Mouse (Mus musculus) MEL (cell line): ENCODE results near the gene 4930512M02Rik. TPM values are rescaled to one million over a fixed set of nuclear protein-coding genes. Genes with fewer than 3 reads are reported as not detected.
"Not testable (repeated sequence)": the region's sequence is repeated elsewhere in the genome, so short reads cannot be mapped to it uniquely, and the experiment has no call there.

Experiments
- DNase-seq: peaks from one replicate; pipeline ENCODE4 v3.0.0; 2011; ENCODE audit warnings: low read depth, low spot score
- H3K27ac ChIP-seq: 2 replicates; pipeline ENCODE4 v1.5.1; 2012; ENCODE audit warnings: low read depth, mild to moderate bottlenecking, control low read depth, low read length, moderate library complexity; ENCODE audit not compliant: control insufficient read depth
- H3K27me3 ChIP-seq, 2 experiments: fragments of 150-350 bp in 1 of 2; sonication (generic) in 1 of 2; 2 replicates each; pipeline ENCODE4 v1.6.1; 2012; ENCODE audit warnings: low read length in 2 of 2, mild to moderate bottlenecking in 2 of 2, improper control_type of control experiment in 1 of 2, moderate library complexity in 1 of 2; ENCODE audit not compliant: insufficient read depth in 2 of 2, control insufficient read depth in 1 of 2
- H3K36me3 ChIP-seq, 2 experiments: 2 replicates each; pipeline ENCODE4 v1.6.1; 2012 to 2014; ENCODE audit warnings: low read length in 2 of 2, improper control_type of control experiment in 1 of 2, inconsistent platforms in 1 of 2, mild to moderate bottlenecking in 1 of 2; ENCODE audit not compliant: insufficient read depth in 2 of 2, control insufficient read depth in 1 of 2
- H3K4me1 ChIP-seq, 2 experiments: fragments of 150-350 bp in 1 of 2; sonication (generic) in 1 of 2; 2 replicates each; pipeline ENCODE4 v1.6.1; 2012; ENCODE audit warnings: low read length in 2 of 2, improper control_type of control experiment in 1 of 2, mild to moderate bottlenecking in 1 of 2; ENCODE audit not compliant: insufficient read depth in 2 of 2, control insufficient read depth in 1 of 2
- H3K4me3 ChIP-seq, 2 experiments: fragments of 150-350 bp in 1 of 2; sonication (generic) in 1 of 2; 2 replicates each; pipeline ENCODE4 v1.5.1; 2012; ENCODE audit warnings: low read depth in 2 of 2, low read length in 2 of 2, mild to moderate bottlenecking in 2 of 2, moderate library complexity in 2 of 2, control low read depth in 1 of 2, improper control_type of control experiment in 1 of 2; ENCODE audit not compliant: control insufficient read depth in 1 of 2, insufficient read depth in 1 of 2
- H3K79me2 ChIP-seq: 2 replicates; pipeline ENCODE4 v1.6.1; 2012; ENCODE audit warnings: mild to moderate bottlenecking, low read length, moderate library complexity; ENCODE audit not compliant: control insufficient read depth, poor library complexity, insufficient read depth
- H3K9ac ChIP-seq: 2 replicates; pipeline ENCODE4 v1.6.1; 2012; ENCODE audit warnings: low read depth, mild to moderate bottlenecking, control low read depth, low read length, moderate library complexity; ENCODE audit not compliant: control insufficient read depth, poor library complexity, severe bottlenecking
- H3K9me3 ChIP-seq: fragments of 150-350 bp; sonication (generic); replicated peaks from 2 replicates; pipeline ENCODE4 v1.6.1; 2012; ENCODE audit warnings: mild to moderate bottlenecking, low read length, improper control_type of control experiment, moderate library complexity; ENCODE audit not compliant: insufficient read depth
- CHD1 ChIP-seq: IDR thresholded peaks from 2 replicates; pipeline ENCODE4 v1.6.1; 2012; ENCODE audit warnings: low read depth, mild to moderate bottlenecking, inconsistent platforms, low read length, improper control_type of control experiment
- CHD2 ChIP-seq: IDR thresholded peaks from 2 replicates; pipeline ENCODE4 v1.6.1; 2011; ENCODE audit warnings: low read length, improper control_type of control experiment
- CTCF ChIP-seq, 3 experiments: IDR thresholded peaks in 2 of 3; conservative IDR thresholded peaks in 1 of 3; 2 replicates each; pipeline ENCODE4 v1.5.1; 2011 to 2012; ENCODE audit warnings: low read length in 3 of 3, low read depth in 2 of 3, mild to moderate bottlenecking in 2 of 3, improper control_type of control experiment in 1 of 3, inconsistent platforms in 1 of 3, mixed read lengths in 1 of 3, moderate library complexity in 1 of 3; ENCODE audit not compliant: control insufficient read depth in 1 of 3, insufficient read depth in 1 of 3, poor library complexity in 1 of 3, severe bottlenecking in 1 of 3
- E2F4 ChIP-seq: IDR thresholded peaks from 2 replicates; pipeline ENCODE4 v1.6.1; 2011; ENCODE audit warnings: low read depth, low read length, improper control_type of control experiment, borderline replicate concordance
- ETS1 ChIP-seq: IDR thresholded peaks from 2 replicates; pipeline ENCODE4 v1.6.1; 2012; ENCODE audit warnings: low read depth, mild to moderate bottlenecking, inconsistent platforms, low read length, improper control_type of control experiment, moderate library complexity
- JUND ChIP-seq: IDR thresholded peaks from 2 replicates; pipeline ENCODE4 v1.6.1; 2011; ENCODE audit warnings: low read depth, mild to moderate bottlenecking, improper control_type of control experiment, low read length
- MAFK ChIP-seq: IDR thresholded peaks from 2 replicates; pipeline ENCODE4 v1.6.1; 2011; ENCODE audit warnings: low read depth, mild to moderate bottlenecking, low read length, improper control_type of control experiment, borderline replicate concordance
- MEF2A ChIP-seq: IDR thresholded peaks from 2 replicates; pipeline ENCODE4 v1.6.1; 2014; ENCODE audit warnings: low read depth, mild to moderate bottlenecking, inconsistent platforms, low read length, improper control_type of control experiment; ENCODE audit not compliant: poor library complexity, insufficient replicate concordance, severe bottlenecking; ENCODE audit errors: extremely low read depth
- MXI1 ChIP-seq: IDR thresholded peaks from 2 replicates; pipeline ENCODE4 v1.6.1; 2011; ENCODE audit warnings: mild to moderate bottlenecking, low read depth, low read length, improper control_type of control experiment
- MYB ChIP-seq: IDR thresholded peaks from 2 replicates; pipeline ENCODE4 v1.6.1; 2011; ENCODE audit warnings: mild to moderate bottlenecking, low read depth, low read length, improper control_type of control experiment
- MYC ChIP-seq: IDR thresholded peaks from 2 replicates; pipeline ENCODE4 v1.6.1; 2011; ENCODE audit warnings: low read depth, mild to moderate bottlenecking, low read length, improper control_type of control experiment, moderate library complexity
- NRF1 ChIP-seq: IDR thresholded peaks from 2 replicates; pipeline ENCODE4 v1.6.1; 2014; ENCODE audit warnings: low read depth, mild to moderate bottlenecking, inconsistent platforms, low read length, improper control_type of control experiment, moderate library complexity; ENCODE audit not compliant: poor library complexity, insufficient read depth, severe bottlenecking
- POLR2A ChIP-seq, 2 experiments: IDR thresholded peaks; 2 replicates each; pipeline ENCODE4 v1.6.1; 2011 to 2012; ENCODE audit warnings: low read length in 2 of 2, mild to moderate bottlenecking in 2 of 2, control low read depth in 1 of 2, improper control_type of control experiment in 1 of 2, low read depth in 1 of 2, moderate library complexity in 1 of 2; ENCODE audit not compliant: control insufficient read depth in 1 of 2, insufficient read depth in 1 of 2, poor library complexity in 1 of 2
- POLR2AphosphoS2 ChIP-seq: IDR thresholded peaks from 2 replicates; pipeline ENCODE4 v1.6.1; 2011; ENCODE audit warnings: low read length, improper control_type of control experiment
- RAD21 ChIP-seq: IDR thresholded peaks from 2 replicates; pipeline ENCODE4 v1.6.1; 2011; ENCODE audit warnings: mild to moderate bottlenecking, low read depth, low read length, improper control_type of control experiment
- RCOR1 ChIP-seq: IDR thresholded peaks from 2 replicates; pipeline ENCODE4 v1.6.1; 2012; ENCODE audit warnings: low read depth, mild to moderate bottlenecking, inconsistent platforms, low read length, improper control_type of control experiment
- TBP ChIP-seq: IDR thresholded peaks from 2 replicates; pipeline ENCODE4 v1.8.0; 2011; ENCODE audit warnings: low read depth, low read length, improper control_type of control experiment
- TCF12 ChIP-seq: IDR thresholded peaks from 2 replicates; pipeline ENCODE4 v1.6.1; 2014; ENCODE audit warnings: low read depth, mild to moderate bottlenecking, inconsistent platforms, low read length, improper control_type of control experiment, moderate library complexity
- UBTF ChIP-seq: IDR thresholded peaks from 2 replicates; pipeline ENCODE4 v1.6.1; 2012; ENCODE audit warnings: low read depth, mild to moderate bottlenecking, inconsistent platforms, low read length, improper control_type of control experiment, moderate library complexity, borderline replicate concordance; ENCODE audit not compliant: insufficient read depth
- ZKSCAN1 ChIP-seq: IDR thresholded peaks from 2 replicates; pipeline ENCODE4 v1.6.1; 2012; ENCODE audit warnings: low read depth, mild to moderate bottlenecking, inconsistent platforms, low read length, improper control_type of control experiment, moderate library complexity
- ZNF384 ChIP-seq: IDR thresholded peaks from 2 replicates; pipeline ENCODE4 v1.6.1; 2012; ENCODE audit warnings: low read depth, mild to moderate bottlenecking, inconsistent platforms, low read length, improper control_type of control experiment
- polyA plus RNA-seq, 2 experiments: library from polyadenylated mRNA; stranded (reverse) in 1 of 2; unstranded in 1 of 2; fragments of >175 nt in 1 of 2; fragments of >200 nt in 1 of 2; gene quantifications; 2 replicates each; pipeline versions ENCODE4 v1.2.1 to v1.2.4; 2012; ENCODE audit warnings: low replicate concordance in 2 of 2, low read depth in 1 of 2; ENCODE audit not compliant: insufficient read length in 2 of 2, insufficient read depth in 1 of 2, missing spikeins in 1 of 2
- total RNA-seq: library from RNA; depleted of rRNA; stranded (reverse); fragments of 300-350 nt; gene quantifications from 2 replicates; pipeline ENCODE4 v1.2.3, GENCODE M21; 2012; rRNA removed

Gene 4930512M02Rik
- total RNA-seq (not detected in 2 replicates), polyA plus RNA-seq (not detected)

DNA sequence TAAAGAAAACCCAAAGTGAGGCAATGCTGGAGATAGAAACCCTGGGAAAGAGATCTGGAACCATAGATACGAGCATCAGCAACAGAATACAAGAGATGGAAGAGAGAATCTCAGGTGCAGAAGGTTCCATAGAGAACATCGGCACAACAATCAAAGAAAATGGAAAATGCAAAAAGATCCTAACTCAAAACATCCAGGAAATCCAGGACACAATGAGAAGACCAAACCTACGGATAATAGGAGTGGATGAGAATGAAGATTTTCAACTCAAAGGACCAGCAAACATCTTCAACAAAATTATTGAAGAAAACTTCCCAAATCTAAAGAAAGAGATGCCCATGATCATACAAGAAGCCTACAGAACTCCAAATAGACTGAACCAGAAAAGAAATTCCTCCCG lies at the start of gene 4930512M02Rik:
Gene 4930512M02Rik, minus strand, starts transcription at position 101 of the 400 bp plus-strand sequence.
- not testable (repeated sequence) for DNase-seq, H3K79me2 ChIP-seq, H3K4me1 ChIP-seq

GRCm38 (mm10) chr11:11677165-11677564 lies 49.5 kb upstream of the 4930512M02Rik start:
- Histone ChIP-seq H3K4me1 (peaks cover 15 to 17% of the 10 kb centered on the region in 2 experiments), H3K4me3 (no peak overlapping the region), H3K79me2 (no peaks in the 10 kb centered on the region; the same call in 1 of the 2 replicates), H3K9me3 (no peaks in the 10 kb centered on the region), H3K9ac (no peak overlapping the region), H3K27me3 (no peaks in the 10 kb centered on the region), H3K36me3 (peaks cover 0 to 16% of the 10 kb centered on the region in 2 experiments; a peak in 2 of 4 replicates), H3K27ac (no peak overlapping the region)
- no peak for DNase-seq
- no peak for TF ChIP-seq TBP
- TF ChIP-seq CTCF (IDR thresholded peaks at IDR 0.05 in 2 of 3, conservative IDR thresholded peaks at IDR 0.05 in 1 of 3; ENCODE audit: control insufficient read depth in 1 of 3, insufficient read depth in 1 of 3, low read depth in 2 of 3, low read length in 3 of 3, poor library complexity in 1 of 3, severe bottlenecking in 1 of 3) = 0 out of 6 replicates have a peak, but pooled peaks of 1 of the 3 experiments have one; percentile 6

More for the DNA sequence above, at the start of gene 4930512M02Rik:
- not testable (repeated sequence) for H3K27me3 ChIP-seq, H3K36me3 ChIP-seq, H3K9ac ChIP-seq, H3K9me3 ChIP-seq, H3K27ac ChIP-seq, H3K4me3 ChIP-seq

- H3K27me3 ChIP-seq = no peaks in the 10 kb centered on the region
- peaks cover 15 to 17% of the 10 kb centered on the region in 2 experiments for H3K4me1 ChIP-seq
- H3K9me3 ChIP-seq = no peaks in the 10 kb centered on the region
- H3K27ac ChIP-seq = no peak overlapping the region
- H3K79me2 ChIP-seq = no peaks in the 10 kb centered on the region; the same call in 1 of the 2 replicates
- H3K4me3 ChIP-seq = no peak overlapping the region
- H3K36me3 ChIP-seq = peaks cover 0 to 16% of the 10 kb centered on the region in 2 experiments; a peak in 2 of 4 replicates
- H3K9ac ChIP-seq = no peak overlapping the region
- no peak for TF ChIP-seq ZKSCAN1
- TF ChIP-seq JUND = no peak
- TF ChIP-seq CHD2 = no peak
- TF ChIP-seq CHD1 = no peak
- TF ChIP-seq UBTF = no peak
- no peak for TF ChIP-seq ETS1
- TF ChIP-seq RAD21 = no peak
- no peak for TF ChIP-seq MAFK
- no peak for TF ChIP-seq MEF2A
- no peak for TF ChIP-seq MYC
- no peak for TF ChIP-seq MXI1
- TF ChIP-seq MYB = no peak
- TF ChIP-seq E2F4 = no peak
- TF ChIP-seq NRF1 = no peak
- no peak for TF ChIP-seq ZNF384
- TF ChIP-seq POLR2AphosphoS2 = no peak
- TF ChIP-seq TCF12 = no peak
- TF ChIP-seq TBP = no peak
- TF ChIP-seq POLR2A (IDR thresholded peaks at IDR 0.05; ENCODE audit: control insufficient read depth in 1 of 2, insufficient read depth in 1 of 2, low read depth in 1 of 2, low read length in 2 of 2, poor library complexity in 1 of 2) = no peak
- no peak for TF ChIP-seq RCOR1
- no peak for DNase-seq
Observed at GRCm38 (mm10) chr11:11676068-11676741, 48.6 kb upstream of the 4930512M02Rik start.
